Mouse (Mus musculus): ENCODE results near the gene Gm3415. TPM values are rescaled to one million over a fixed set of nuclear protein-coding genes. Genes with fewer than 3 reads are reported as not detected.

The Gm3415 gene
- polyA plus RNA-seq, 1 experiment from 2014 or later: not detected

- Histone ChIP-seq H3K9ac (no peak overlapping the region), H3K4me1 (no peaks in the 10 kb centered on the region), H3K4me3 (replicated peaks) (no peak overlapping the region), H3K27ac (replicated peaks) (no peak overlapping the region), H3K9me3 (replicated peaks) (no peaks in the 10 kb centered on the region), H3K27me3 (no peaks in the 10 kb centered on the region), H3K36me3 (no peaks in the 10 kb centered on the region), H3K4me2 (replicated peaks) (no peak overlapping the region)
- 72% methylated on average over 5 of the region's 5 CpGs for WGBS
- ATAC-seq (ENCODE audit: insufficient number of reproducible peaks, low FRiP score, low TSS enrichment, low read depth): no peak
These were observed 44.0 kb downstream of the Gm3415 start for GRCm38 (mm10) chr5:146599970-146600369.

DNA sequence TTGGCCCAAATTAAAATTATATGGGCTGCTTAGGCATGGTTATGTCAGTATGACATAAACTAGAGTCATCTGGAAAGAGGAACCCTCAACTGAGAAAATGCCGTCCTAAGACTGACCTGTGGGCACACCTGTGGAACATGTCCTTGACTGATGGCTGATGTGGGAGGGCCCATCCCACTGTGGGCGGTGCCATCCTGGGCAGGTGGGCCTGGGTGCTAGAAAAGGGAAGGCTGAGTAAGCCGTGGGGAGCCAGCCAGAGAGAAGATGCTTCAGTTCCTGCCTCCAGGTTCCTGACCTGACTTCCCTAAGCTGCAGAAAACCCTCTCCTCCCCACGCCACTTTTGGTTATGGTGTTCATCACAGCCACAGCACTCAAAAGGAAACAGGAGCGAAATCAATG is 50.3 kb downstream of the Gm3415 start:
- H3K4me3 ChIP-seq (replicated peaks): no peak overlapping the region
- H3K27me3 ChIP-seq: no peaks in the 10 kb centered on the region
- H3K4me1 ChIP-seq: no peaks in the 10 kb centered on the region
- no peak for ATAC-seq (ENCODE audit: insufficient number of reproducible peaks, low FRiP score, low TSS enrichment, low read depth)
- no peak overlapping the region for H3K27ac ChIP-seq (replicated peaks)
- H3K36me3 ChIP-seq: no peaks in the 10 kb centered on the region
- H3K4me2 ChIP-seq (replicated peaks): no peak overlapping the region
- H3K9me3 ChIP-seq (replicated peaks): no peaks in the 10 kb centered on the region
- no peak overlapping the region for H3K9ac ChIP-seq
- WGBS: 74% methylated on average over 5 of the region's 5 CpGs

DNA sequence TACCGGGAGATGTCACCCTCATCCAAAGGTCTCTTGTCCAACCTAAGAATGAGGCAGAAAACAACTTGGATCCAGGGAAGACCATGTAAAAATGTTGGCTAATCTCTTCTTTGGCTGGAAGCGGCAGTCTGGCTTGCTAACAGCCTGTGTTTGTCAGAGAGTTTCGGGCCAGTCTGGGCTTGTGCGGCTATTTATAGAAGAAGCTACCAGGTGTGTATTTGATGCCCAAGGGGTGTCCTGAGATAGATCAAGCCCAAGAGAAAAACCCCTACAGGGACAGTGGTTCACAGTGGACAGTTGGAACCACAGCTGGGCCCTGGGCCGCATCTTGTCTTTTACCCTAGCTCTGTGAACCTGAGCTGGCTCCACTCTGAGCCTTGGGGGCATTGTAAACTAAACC is 51.0 kb downstream of the Gm3415 start:
- no peak for ATAC-seq (ENCODE audit: insufficient number of reproducible peaks, low FRiP score, low TSS enrichment, low read depth)
- no peak overlapping the region for H3K4me3 ChIP-seq (replicated peaks)
- WGBS: 75% methylated on average over 5 of the region's 5 CpGs
- no peak overlapping the region for H3K27ac ChIP-seq (replicated peaks)
- H3K4me2 ChIP-seq (replicated peaks): no peak overlapping the region
- H3K9me3 ChIP-seq (replicated peaks): no peaks in the 10 kb centered on the region
- no peaks in the 10 kb centered on the region for H3K4me1 ChIP-seq
- no peak overlapping the region for H3K9ac ChIP-seq
- no peaks in the 10 kb centered on the region for H3K36me3 ChIP-seq
- H3K27me3 ChIP-seq: no peaks in the 10 kb centered on the region

DNA sequence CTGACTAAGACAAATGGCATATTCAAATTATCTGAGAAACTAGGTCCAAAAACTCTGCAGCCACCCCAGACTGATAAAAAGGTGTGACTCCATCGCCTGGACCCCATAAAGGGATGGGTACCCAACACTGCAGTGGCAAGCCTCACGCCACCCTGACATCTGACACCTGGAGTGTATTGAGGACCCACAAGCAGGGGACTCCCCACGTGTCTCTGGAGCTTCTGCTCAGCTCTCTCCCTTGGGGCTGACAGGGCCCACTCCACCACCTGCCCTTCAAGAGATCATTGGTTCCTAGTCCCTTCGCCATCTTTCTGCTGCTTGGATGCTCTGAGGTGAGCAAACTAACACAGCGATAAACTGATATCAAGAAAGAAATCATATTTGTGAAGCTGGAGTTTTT is 51.9 kb downstream of the Gm3415 start:
- Histone ChIP-seq H3K9me3 (replicated peaks) (no peaks in the 10 kb centered on the region), H3K4me1 (no peaks in the 10 kb centered on the region), H3K4me2 (replicated peaks) (no peak overlapping the region), H3K9ac (no peak overlapping the region), H3K36me3 (no peaks in the 10 kb centered on the region), H3K27ac (replicated peaks) (no peak overlapping the region), H3K4me3 (replicated peaks) (no peak overlapping the region), H3K27me3 (no peaks in the 10 kb centered on the region)
- WGBS: 76% methylated on average over 5 of the region's 5 CpGs
- no peak for ATAC-seq (ENCODE audit: insufficient number of reproducible peaks, low FRiP score, low TSS enrichment, low read depth)

Other genes with a start within 250 kb of the Gm3415 start
- gene Wasf3, start 171.2 kb upstream of the Gm3415 start, polyA plus RNA-seq (2015; fragmentation: Nextera tagmentation; extraction: Ambion mirVana): 3.2 and 3.5 TPM in 2 replicates
- gene Gm6408, start 74.2 kb upstream of the Gm3415 start, polyA plus RNA-seq (2015; fragmentation: Nextera tagmentation; extraction: Ambion mirVana): not detected in 2 replicates
- gene Gm6370, start 64.8 kb upstream of the Gm3415 start, polyA plus RNA-seq (2015; fragmentation: Nextera tagmentation; extraction: Ambion mirVana): not detected in 2 replicates
- not detected in 2 replicates for gene 4930449I24Rik, start 53.7 kb upstream of the Gm3415 start, polyA plus RNA-seq (2015; fragmentation: Nextera tagmentation; extraction: Ambion mirVana)
- not detected in 2 replicates for gene Gm3402, start 42.0 kb upstream of the Gm3415 start, polyA plus RNA-seq (2015; fragmentation: Nextera tagmentation; extraction: Ambion mirVana)
- not detected in 2 replicates for gene Gm3404, start 30.3 kb upstream of the Gm3415 start, polyA plus RNA-seq (2015; fragmentation: Nextera tagmentation; extraction: Ambion mirVana)
- not detected in 2 replicates for gene Gm3409, start 18.5 kb upstream of the Gm3415 start, polyA plus RNA-seq (2015; fragmentation: Nextera tagmentation; extraction: Ambion mirVana)
- 0.11 and 0.51 TPM in 2 replicates for gene Gpr12, start 29.1 kb downstream of the Gm3415 start, polyA plus RNA-seq (2015; fragmentation: Nextera tagmentation; extraction: Ambion mirVana)
- gene Usp12, start 238.9 kb downstream of the Gm3415 start, polyA plus RNA-seq (2015; fragmentation: Nextera tagmentation; extraction: Ambion mirVana): 15.3 and 16.0 TPM in 2 replicates

Data from embryonic facial prominence, embryonic 15.5 days (tissue).